Mouse (Mus musculus) bone marrow, adult 2 months (tissue): Measurements from ENCODE around the gene Cdkl1. TPM values are rescaled to one million over a fixed set of nuclear protein-coding genes. Genes with fewer than 3 reads are reported as not detected.

Source experiments
- H3K27ac ChIP-seq: fragments of 200-500 bp; 2 replicates; pipeline ENCODE4 v1.5.1; 2012; ENCODE audit warnings: low read depth, mild to moderate bottlenecking, control low read depth, inconsistent platforms, low read length; ENCODE audit not compliant: control insufficient read depth, poor library complexity, insufficient read depth
- H3K4me1 ChIP-seq: fragments of 200-500 bp; 2 replicates; pipeline ENCODE4 v1.6.1; 2011; ENCODE audit warnings: low read length; ENCODE audit not compliant: control insufficient read depth, insufficient read depth
- H3K4me3 ChIP-seq: fragments of 200-500 bp; replicated peaks from 2 replicates; pipeline ENCODE3; 2011; ENCODE audit warnings: mild to moderate bottlenecking, low read depth, low read length, control low read depth; ENCODE audit not compliant: control insufficient read depth
- CTCF ChIP-seq: fragments of 200-500 bp; IDR thresholded peaks from 2 replicates; pipeline ENCODE4 v1.5.1; 2011; ENCODE audit warnings: low read length, control low read depth; ENCODE audit not compliant: control insufficient read depth, insufficient read depth
- POLR2A ChIP-seq: fragments of 200-500 bp; IDR thresholded peaks from 2 replicates; pipeline ENCODE4 v1.6.1; 2011; ENCODE audit warnings: low read depth, mild to moderate bottlenecking, control low read depth, low read length, borderline replicate concordance; ENCODE audit not compliant: control insufficient read depth
- WGBS: fragments of 180-500 bp; shearing (Covaris S2); methylation state at CpG from one replicate; pipeline ENCODE4 v1.1.7; 2018; 5-methylcytosine and 5-hydroxymethylcytosine counted together
- polyA plus RNA-seq: library from polyadenylated mRNA; stranded (reverse); fragments of >200 nt; gene quantifications from 2 replicates; pipeline ENCODE4 v1.2.4, GENCODE M21; 2011; ENCODE audit warnings: low replicate concordance; ENCODE audit not compliant: missing spikeins, insufficient read depth, insufficient read length

The Cdkl1 gene
- polyA plus RNA-seq, 1 experiment: 3.9 TPM

DNA sequence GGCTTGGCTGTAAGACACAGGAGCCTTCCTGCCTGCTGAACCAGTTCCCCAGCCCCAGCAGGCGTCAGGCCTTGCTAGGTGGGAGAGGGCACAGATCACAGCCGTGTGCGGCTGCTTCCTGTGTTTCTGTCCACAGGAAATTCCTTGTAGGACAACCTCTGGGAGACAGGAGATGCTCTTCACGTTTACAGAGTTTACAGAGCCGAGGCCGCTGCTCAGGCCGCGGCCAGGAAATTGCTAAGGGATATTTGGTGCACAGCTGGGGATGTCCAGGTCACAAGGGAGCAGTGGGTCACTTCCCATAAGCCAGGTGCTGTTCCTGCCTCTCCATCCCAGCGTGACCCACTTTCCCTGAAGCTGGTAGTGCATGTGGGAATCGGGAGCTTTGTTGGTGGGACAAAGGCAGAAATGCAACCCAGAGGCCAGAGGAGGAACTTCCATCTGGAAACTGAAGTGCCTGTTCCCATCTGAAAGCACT is 39.2 kb downstream of the Cdkl1 start:
- no peak overlapping the region for H3K27ac ChIP-seq
- TF ChIP-seq CTCF (no peak), POLR2A (no peak)
- no peaks in the 10 kb centered on the region; the same call in 1 of the 2 replicates for H3K4me1 ChIP-seq
- H3K4me3 ChIP-seq: no peak overlapping the region
- WGBS: 58% methylated on average over 10 of the region's 10 CpGs

DNA sequence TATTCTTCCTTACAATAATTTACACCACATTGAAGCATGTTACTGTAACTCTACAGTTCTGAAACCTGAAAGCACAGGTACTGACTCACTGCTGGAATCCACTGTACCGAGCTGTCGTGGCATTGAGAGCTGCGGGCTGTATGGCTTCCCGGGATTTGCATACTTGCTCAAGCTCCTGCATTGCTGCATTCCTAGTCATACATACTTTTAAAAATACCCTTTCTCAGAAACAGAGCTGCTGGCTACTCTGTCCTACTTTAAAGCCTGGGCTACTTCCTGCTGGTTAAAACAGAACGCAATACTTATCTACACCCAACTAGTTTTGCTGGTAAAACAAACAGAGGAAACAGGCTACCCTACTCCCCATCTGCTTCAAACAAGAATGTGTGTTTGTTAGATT is 46.9 kb downstream of the Cdkl1 start:
- 91% methylated on average over 5 of the region's 5 CpGs for WGBS
- TF ChIP-seq CTCF (no peak), POLR2A (no peak)
- Histone ChIP-seq H3K4me3 (no peak overlapping the region), H3K27ac (no peak overlapping the region), H3K4me1 (no peaks in the 10 kb centered on the region)

DNA sequence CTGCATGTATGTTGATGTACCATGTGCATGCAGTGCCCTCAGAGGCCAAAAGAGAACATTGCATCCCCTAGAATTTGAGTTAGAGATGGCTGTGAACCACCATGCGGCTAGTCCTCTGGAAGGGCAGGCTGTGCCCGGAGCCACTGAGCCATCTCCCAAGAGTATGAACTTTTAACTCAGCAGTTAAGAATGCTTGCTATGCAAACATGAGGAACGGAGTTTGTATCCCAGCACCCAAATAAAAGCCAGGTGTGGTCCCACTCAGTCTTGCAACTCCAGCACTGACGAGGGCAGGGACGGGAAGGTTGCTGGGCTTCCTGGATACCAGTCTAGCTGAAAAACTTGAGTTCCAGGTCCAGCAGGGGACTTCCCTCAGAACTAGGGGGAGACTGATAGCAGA is 49.1 kb downstream of the Cdkl1 start:
- TF ChIP-seq POLR2A: no peak
- TF ChIP-seq CTCF: no peak
- WGBS: 89% methylated on average over 5 of the region's 5 CpGs
- Histone ChIP-seq H3K4me3 (no peak overlapping the region), H3K4me1 (no peaks in the 10 kb centered on the region), H3K27ac (no peak overlapping the region)

DNA sequence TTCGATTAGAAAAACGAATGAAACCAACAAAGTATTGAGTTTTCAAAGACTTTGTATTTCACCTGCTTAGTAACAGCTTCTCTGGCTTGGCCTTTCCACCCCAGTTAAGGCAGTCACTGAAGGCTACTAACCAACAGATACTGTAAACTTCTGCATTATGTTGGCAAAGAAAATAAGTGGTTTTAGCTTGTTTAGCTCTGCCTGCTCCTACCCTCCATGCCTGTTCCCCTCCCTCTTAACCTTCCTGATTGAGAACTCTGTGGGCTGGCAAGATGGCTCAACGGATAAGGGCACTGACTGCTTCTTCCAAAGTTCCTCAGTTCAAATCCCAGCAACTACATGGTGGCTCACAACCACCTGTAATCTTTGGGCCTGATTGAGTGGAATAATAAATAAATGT is 57.1 kb downstream of the Cdkl1 start:
- H3K27ac ChIP-seq: no peak overlapping the region; the same call in 1 of the 2 replicates
- no peaks in the 10 kb centered on the region; the same call in 1 of the 2 replicates for H3K4me1 ChIP-seq
- no peak for TF ChIP-seq CTCF
- no peak for TF ChIP-seq POLR2A
- no peak overlapping the region for H3K4me3 ChIP-seq
- 22% methylated on average over 3 of the region's 3 CpGs for WGBS

DNA sequence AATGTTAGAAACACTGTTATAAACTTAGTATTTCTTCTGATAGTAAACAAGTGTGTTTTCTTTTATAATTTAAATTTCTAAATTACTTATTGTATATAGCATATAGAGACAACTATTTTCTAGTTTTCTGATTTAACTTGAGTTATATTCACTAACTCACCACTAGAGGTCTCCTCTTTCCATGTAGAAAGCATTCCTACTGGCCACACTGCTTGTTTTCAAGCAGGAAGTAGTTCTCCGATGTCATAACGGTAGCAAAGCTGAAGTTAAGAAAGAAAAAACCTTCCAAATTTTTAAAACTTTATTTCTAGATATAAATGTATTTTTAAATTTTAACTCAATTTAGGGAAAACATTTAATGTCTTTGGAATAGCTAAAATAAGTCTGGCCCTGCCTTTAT is 57.5 kb downstream of the Cdkl1 start:
- Histone ChIP-seq H3K27ac (no peak overlapping the region), H3K4me1 (no peaks in the 10 kb centered on the region; the same call in 1 of the 2 replicates), H3K4me3 (no peak overlapping the region)
- no peak for TF ChIP-seq POLR2A
- no peak for TF ChIP-seq CTCF
- WGBS: 0% methylated on average over 2 of the region's 2 CpGs

DNA sequence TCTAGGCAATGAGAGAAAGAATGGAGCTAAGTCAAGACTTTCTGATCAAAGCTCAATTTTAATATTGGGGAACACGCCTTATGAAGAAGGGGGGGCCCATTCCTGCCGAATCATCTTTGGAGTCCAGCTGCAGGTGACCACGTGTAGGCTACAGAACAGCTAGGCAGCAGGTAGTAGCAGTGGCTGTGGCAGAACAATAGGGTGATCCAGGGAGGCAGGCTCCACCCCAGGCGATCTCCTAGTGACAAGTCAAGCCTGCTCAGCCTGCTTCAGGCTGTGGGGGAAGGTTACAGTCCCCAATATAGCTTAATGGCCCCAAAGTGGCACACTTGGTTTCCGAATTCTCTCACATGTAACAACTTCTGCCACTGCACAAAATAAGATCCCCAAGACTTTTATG is 58.8 kb downstream of the Cdkl1 start:
- H3K4me1 ChIP-seq: no peaks in the 10 kb centered on the region; the same call in 1 of the 2 replicates
- H3K27ac ChIP-seq: no peak overlapping the region
- no peak overlapping the region for H3K4me3 ChIP-seq
- no peak for TF ChIP-seq POLR2A
- WGBS: 73% methylated on average over 5 of the region's 5 CpGs

DNA sequence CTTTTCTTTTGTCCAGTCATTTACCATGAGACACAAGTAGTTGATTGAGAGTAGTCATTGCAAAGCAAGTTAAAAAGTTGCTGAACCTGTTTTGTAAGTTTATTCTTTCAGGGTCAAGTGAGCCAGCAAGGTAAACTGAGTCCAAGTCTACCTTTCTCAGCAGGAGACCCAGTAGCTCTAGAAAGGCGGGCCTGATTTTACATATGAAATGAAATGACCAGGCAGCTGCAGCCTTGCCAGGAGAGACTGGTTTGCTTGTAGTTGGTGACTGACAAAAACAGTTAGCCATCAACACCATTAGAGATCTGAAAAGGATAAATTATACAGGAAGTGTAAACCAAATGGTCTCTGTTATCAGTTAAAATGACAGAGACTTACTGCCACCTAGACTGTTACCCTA is 60.8 kb downstream of the Cdkl1 start:
- TF ChIP-seq CTCF: no peak
- no peak for TF ChIP-seq POLR2A
- WGBS: 81% methylated on average over 1 of the region's 1 CpGs
- no peaks in the 10 kb centered on the region; the same call in 1 of the 2 replicates for H3K4me1 ChIP-seq

DNA sequence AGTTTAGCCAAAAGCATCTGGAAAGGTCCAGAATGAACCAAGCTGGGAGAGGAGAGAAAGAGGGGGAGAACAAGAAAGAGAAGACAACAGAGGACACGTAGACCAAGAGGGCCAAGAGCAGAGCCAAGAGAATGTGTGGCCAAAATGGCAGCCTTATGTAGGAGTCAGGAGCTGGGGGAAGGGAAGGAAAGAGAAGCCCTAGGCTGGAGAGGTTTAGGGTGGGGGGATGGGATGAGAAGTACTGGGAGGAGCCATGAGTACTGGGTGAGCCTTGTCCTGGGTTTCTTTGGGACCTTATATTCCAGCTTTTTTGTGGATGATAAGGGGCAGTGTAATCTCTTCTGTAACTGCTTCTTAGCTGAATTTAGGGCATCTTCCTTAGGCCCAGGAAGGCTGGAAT is 61.8 kb downstream of the Cdkl1 start:
- WGBS: 97% methylated on average over 1 of the region's 1 CpGs
- no peaks in the 10 kb centered on the region; the same call in 1 of the 2 replicates for H3K4me1 ChIP-seq
- TF ChIP-seq POLR2A (no peak), CTCF (no peak)
- H3K4me3 ChIP-seq: no peak overlapping the region
- H3K27ac ChIP-seq: no peak overlapping the region

More for the DNA sequence above, 60.8 kb downstream of the Cdkl1 start:
- H3K27ac ChIP-seq: no peak overlapping the region
- no peak overlapping the region for H3K4me3 ChIP-seq

DNA sequence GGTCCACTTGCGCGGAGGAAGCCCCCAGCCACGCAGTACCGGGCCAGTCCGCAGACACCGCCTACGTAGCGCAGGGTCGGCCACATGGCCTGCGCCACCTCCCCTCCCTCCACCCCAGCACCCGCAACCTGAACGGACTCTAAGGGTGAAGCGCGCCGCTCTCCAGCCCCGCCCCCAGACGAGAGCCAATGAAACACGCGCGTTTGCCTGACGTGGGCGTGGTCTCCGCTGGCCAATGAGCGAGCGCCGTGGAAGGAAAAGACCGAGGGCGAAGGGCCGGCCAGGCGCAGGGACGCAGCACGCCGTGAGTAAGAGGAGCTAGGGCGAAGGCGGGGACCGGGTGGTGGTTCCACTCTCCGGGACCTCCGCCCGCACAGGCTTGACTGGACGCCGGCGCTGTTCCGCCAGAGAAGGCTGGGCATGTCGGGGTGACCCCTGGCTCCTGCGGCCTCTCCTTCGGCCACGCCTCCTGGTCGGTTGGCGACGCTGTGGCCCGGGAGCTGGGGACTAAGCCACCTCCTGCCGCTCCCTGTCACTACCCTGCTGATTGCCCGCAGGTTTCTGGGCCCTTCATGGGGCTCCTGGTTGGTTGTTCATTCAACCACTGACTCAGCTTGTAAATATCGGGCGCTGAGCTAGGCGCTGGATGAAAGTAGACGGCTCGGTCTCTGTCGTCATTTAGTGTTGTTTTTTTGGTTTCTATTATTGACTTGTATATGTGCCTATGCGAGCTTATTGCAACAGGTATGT is 66.2 kb downstream of the Cdkl1 start, which contains the start of the genes L2hgdh and Atp5s:
TSS of gene L2hgdh (minus strand) at position 163 of the 750 bp plus-strand sequence.
TSS of gene Atp5s (plus strand) at position 240 of the 750 bp plus-strand sequence.
- TF ChIP-seq POLR2A (peak; percentile 84), CTCF (peak; percentile 18; the same call in 1 of the 2 replicates)
- WGBS: under 1% methylated on average over 60 of the region's 60 CpGs
- Histone ChIP-seq H3K4me1 (no peaks in the 10 kb centered on the region; the same call in 1 of the 2 replicates), H3K4me3 (peak within 1 kb of the TSS; percentile 90), H3K27ac (peak within 1 kb of the TSS; percentile 92)
